Mouse (Mus musculus) thymus, postnatal 0 days (tissue): ENCODE data around the gene Pdpk1. TPM values are rescaled to one million over a fixed set of nuclear protein-coding genes. Genes with fewer than 3 reads are reported as not detected.
A peak's percentile ranks its signal among the peaks of the same experiment; 100 is the strongest.

ENCODE experiments used
- DNase-seq: peaks from one replicate; pipeline ENCODE4 v3.0.0-alpha.2; 2015; ENCODE audit warnings: low spot score
- polyA plus RNA-seq: library from polyadenylated mRNA; unstranded; fragments of >200 nt; fragmentation: Nextera tagmentation; extraction: Ambion mirVana; gene quantifications from 2 replicates; pipeline ENCODE4 v1.2.1, GENCODE M21; 2015

Pdpk1 gene
- polyA plus RNA-seq = 48.3 and 62.0 TPM in 2 replicates

- DNase-seq = no peak
These were observed at the start of gene Pdpk1 for GRCm38 (mm10) chr17:24150824-24151223. Gene Pdpk1, minus strand, starts transcription at chr17:24150924.

- no peak for DNase-seq
These were observed 49.0 kb upstream of the Pdpk1 start for GRCm38 (mm10) chr17:24199741-24200140.

- DNase-seq = no peak
These were observed 48.5 kb upstream of the Pdpk1 start for GRCm38 (mm10) chr17:24199252-24199651.

- no peak for DNase-seq
These were observed 46.5 kb upstream of the Pdpk1 start for GRCm38 (mm10) chr17:24197032-24197824.

GRCm38 (mm10) chr17:24195349-24195748 is 44.6 kb upstream of the Pdpk1 start:
- DNase-seq = no peak

- no peak for DNase-seq
These were observed 43.0 kb upstream of the Pdpk1 start for GRCm38 (mm10) chr17:24193769-24194168.

- no peak for DNase-seq
These were observed 42.5 kb upstream of the Pdpk1 start for GRCm38 (mm10) chr17:24193268-24193667.

- no peak for DNase-seq
These were observed 42.1 kb upstream of the Pdpk1 start for GRCm38 (mm10) chr17:24192848-24193247.

GRCm38 (mm10) chr17:24191481-24191880 is 40.8 kb upstream of the Pdpk1 start:
- no peak for DNase-seq

- no peak for DNase-seq
These were observed 40.2 kb upstream of the Pdpk1 start for GRCm38 (mm10) chr17:24190934-24191333.

- DNase-seq = no peak
These were observed 23.5 kb upstream of the Pdpk1 start for GRCm38 (mm10) chr17:24174259-24174658.

- DNase-seq = peak; percentile 81
These were observed 22.7 kb upstream of the Pdpk1 start for GRCm38 (mm10) chr17:24173423-24173822.

GRCm38 (mm10) chr17:24171738-24172137 is 21.0 kb upstream of the Pdpk1 start:
- DNase-seq = no peak

GRCm38 (mm10) chr17:24170729-24171128 is 20.0 kb upstream of the Pdpk1 start:
- DNase-seq = no peak

GRCm38 (mm10) chr17:24170125-24170524 is 19.4 kb upstream of the Pdpk1 start:
- no peak for DNase-seq

- peak; percentile 96 for DNase-seq
These were observed 18.8 kb upstream of the Pdpk1 start, which contains the start of gene Atp6v0c for GRCm38 (mm10) chr17:24169317-24170065. Gene Atp6v0c, minus strand, starts transcription at chr17:24169702.

- peak; percentile 82 for DNase-seq
These were observed 18.0 kb upstream of the Pdpk1 start for GRCm38 (mm10) chr17:24168590-24169277.

GRCm38 (mm10) chr17:24167891-24168505 is 17.3 kb upstream of the Pdpk1 start:
- no peak for DNase-seq

GRCm38 (mm10) chr17:24167120-24167519 is 16.4 kb upstream of the Pdpk1 start:
- DNase-seq = no peak

- DNase-seq = no peak
These were observed 14.0 kb upstream of the Pdpk1 start for GRCm38 (mm10) chr17:24164566-24165259.
